In the genomic region with DNA sequence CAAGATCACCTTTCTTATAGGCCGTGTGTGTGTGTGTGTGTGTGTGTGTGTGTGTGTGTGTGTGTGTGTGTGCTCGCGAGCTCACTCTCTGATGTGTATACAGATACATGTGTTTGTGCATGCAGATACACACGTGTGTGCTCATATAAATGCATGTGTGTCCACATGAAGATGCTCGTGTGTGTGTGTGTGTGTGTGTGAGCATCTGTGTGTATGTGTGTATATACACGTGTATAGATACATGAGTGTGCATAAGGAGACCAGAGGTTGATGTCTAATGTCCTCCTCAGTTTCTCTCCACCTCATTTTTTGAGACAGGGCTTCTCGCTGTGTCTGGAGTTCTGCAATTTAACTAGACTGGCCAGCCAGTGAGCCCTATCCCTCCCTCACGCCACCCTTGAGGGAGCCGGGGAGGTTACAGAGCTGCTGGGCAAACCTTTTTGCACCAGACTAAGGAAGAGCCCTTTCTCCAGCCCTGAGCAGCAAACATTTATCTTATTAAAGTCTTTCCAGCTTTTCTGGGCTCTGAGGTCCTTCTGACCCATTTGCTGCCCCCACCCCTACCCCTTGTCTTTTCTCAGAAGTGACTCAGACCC, we compare ENCODE assay signal across 9 mouse cellular contexts. TPM values are rescaled to one million over a fixed set of nuclear protein-coding genes. Genes with fewer than 3 reads are reported as not detected.
DNase-seq lines count a peak whose midpoint lies in the region; ATAC-seq and TF ChIP-seq lines count a peak whose summit lies in the region.
"Had no signal": no experiment of that assay in that cellular context is flagged by ENCODE, and none has a peak within 500 bp of the region (broad histone marks: within the 10 kb centered on the region; RNA-seq: fewer than 3 reads in every experiment).

No protein-coding gene starts in this region.

- ATAC-seq in neural tube, embryonic 11.5 days (ENCODE audit: insufficient read depth, low FRiP score, low TSS enrichment): no peak
- peak; percentile 55; the same call in 1 of the 2 replicates for ATAC-seq in limb, embryonic 11.5 days (ENCODE audit: insufficient number of reproducible peaks, low FRiP score, low TSS enrichment, low read depth)
- ATAC-seq in stomach, embryonic 14.5 days (ENCODE audit: insufficient number of reproducible peaks, insufficient read depth, low FRiP score, low read depth): 0 out of 2 replicates have a peak, but pooled peaks have one; percentile 1
- no peak for ATAC-seq in activated CD4-positive, CD25-positive, alpha-beta regulatory T cell, adult 4 months

- no peak for TF ChIP-seq EP300 in heart, adult 2 months (IDR thresholded peaks at IDR 0.05; ENCODE audit: insufficient read depth, low read depth, low read length)

- no peaks in the 10 kb centered on the region for H3K9me3 ChIP-seq in neural tube, embryonic 11.5 days (ENCODE audit: control insufficient read depth, low read length)
- H3K9me3 ChIP-seq in limb, embryonic 11.5 days (ENCODE audit: control insufficient read depth, low read length): no peaks in the 10 kb centered on the region
- H3K9me3 ChIP-seq in stomach, embryonic 14.5 days (ENCODE audit: control insufficient read depth, low read depth, low read length): no peaks in the 10 kb centered on the region

- H3K27ac ChIP-seq in heart, adult 2 months: peak overlapping the region; percentile 33
- H3K27ac ChIP-seq in neural tube, embryonic 11.5 days (ENCODE audit: low read depth, low read length): peak overlapping the region; percentile 34; the same call in 1 of the 2 replicates
- H3K27ac ChIP-seq in limb, embryonic 11.5 days (replicated peaks; ENCODE audit: low read depth, low read length): peak overlapping the region; percentile 82
- peak overlapping the region; percentile 52; the same call in 1 of the 2 replicates for H3K27ac ChIP-seq in stomach, embryonic 14.5 days (ENCODE audit: low read length)

- H3K4me1 ChIP-seq in heart, adult 2 months (ENCODE audit: control insufficient read depth, insufficient read depth, low read length): peaks cover 7% of the 10 kb centered on the region
- H3K4me1 ChIP-seq in neural tube, embryonic 11.5 days (ENCODE audit: control insufficient read depth, insufficient read depth, low read length): peaks cover 21% of the 10 kb centered on the region
- peaks cover 20% of the 10 kb centered on the region for H3K4me1 ChIP-seq in limb, embryonic 11.5 days (ENCODE audit: control insufficient read depth, insufficient read depth, low read length)
- peaks cover 33% of the 10 kb centered on the region for H3K4me1 ChIP-seq in stomach, embryonic 14.5 days (ENCODE audit: control insufficient read depth, insufficient read depth, low read length)

- TF ChIP-seq POLR2A in heart, adult 2 months (IDR thresholded peaks at IDR 0.05; ENCODE audit: insufficient read depth, low read depth, low read length): no peak

- intact Hi-C loops in heart, adult 2 months (cut with DNase I): no loop called here
- intact Hi-C loops in heart, postnatal 14 days (cut with DNase I): loop anchor here (10.0 kb wide), 1 partner anchor 227 kb away; no protein-coding TSS in a partner anchor

- no peak overlapping the region for H3K9ac ChIP-seq in heart, adult 2 months (ENCODE audit: low read depth, low read length)
- no peak overlapping the region for H3K9ac ChIP-seq in neural tube, embryonic 11.5 days (ENCODE audit: low read length)
- peak overlapping the region; percentile 27; the same call in 1 of the 2 replicates for H3K9ac ChIP-seq in limb, embryonic 11.5 days (ENCODE audit: low read length)
- H3K9ac ChIP-seq in stomach, embryonic 14.5 days (replicated peaks; ENCODE audit: low read depth, low read length): no peak overlapping the region

- TF ChIP-seq CTCF in heart, adult 2 months (IDR thresholded peaks at IDR 0.05): no peak

- H3K4me3 ChIP-seq in heart, adult 2 months: no peak overlapping the region
- no peak overlapping the region for H3K4me3 ChIP-seq in neural tube, embryonic 11.5 days (ENCODE audit: low read depth, low read length)
- H3K4me3 ChIP-seq in limb, embryonic 11.5 days (ENCODE audit: low read depth, low read length): no peak overlapping the region
- no peak overlapping the region for H3K4me3 ChIP-seq in stomach, embryonic 14.5 days (ENCODE audit: low read depth, low read length)

- WGBS in heart, adult 2 months: 71% methylated on average over 9 of the region's 9 CpGs
- WGBS in neural tube, embryonic 11.5 days: 70% methylated on average over 9 of the region's 9 CpGs
- 67% methylated on average over 9 of the region's 9 CpGs for WGBS in limb, embryonic 11.5 days
- 59% methylated on average over 9 of the region's 9 CpGs for WGBS in stomach, embryonic 14.5 days

- DNase-seq in heart, adult 2 months: no peak
- DNase-seq in heart, postnatal 14 days: no peak
- DNase-seq in neural tube, embryonic 11.5 days (ENCODE audit: low spot score): no peak
- no peak for DNase-seq in neural tube, embryonic 10.5 days (ENCODE audit: extremely low spot score, low spot score)
- DNase-seq in limb, embryonic 11.5 days (ENCODE audit: low spot score): peak; percentile 35
- no peak for DNase-seq in B cell, adult 2 months

- H3K27me3 ChIP-seq in heart, adult 2 months (ENCODE audit: control insufficient read depth, insufficient read depth, low read length): no peaks in the 10 kb centered on the region
- H3K27me3 ChIP-seq in neural tube, embryonic 11.5 days (ENCODE audit: control insufficient read depth, insufficient read depth, low read length): no peaks in the 10 kb centered on the region
- no peaks in the 10 kb centered on the region for H3K27me3 ChIP-seq in limb, embryonic 11.5 days (ENCODE audit: control insufficient read depth, insufficient read depth, low read length)
- no peaks in the 10 kb centered on the region for H3K27me3 ChIP-seq in stomach, embryonic 14.5 days (ENCODE audit: control insufficient read depth, insufficient read depth, low read length)

- no peaks in the 10 kb centered on the region for H3K79me2 ChIP-seq in heart, adult 2 months (replicated peaks; ENCODE audit: control insufficient read depth, insufficient read depth, low read length)

- H3K36me3 ChIP-seq in heart, adult 2 months (ENCODE audit: control insufficient read depth, insufficient read depth, low read length): no peaks in the 10 kb centered on the region
- no peaks in the 10 kb centered on the region for H3K36me3 ChIP-seq in neural tube, embryonic 11.5 days (ENCODE audit: control insufficient read depth, insufficient read depth, low read length)
- peaks cover 2% of the 10 kb centered on the region; the same call in 1 of the 2 replicates for H3K36me3 ChIP-seq in limb, embryonic 11.5 days (ENCODE audit: control insufficient read depth, insufficient read depth, low read length)
- no peaks in the 10 kb centered on the region; the same call in 1 of the 2 replicates for H3K36me3 ChIP-seq in stomach, embryonic 14.5 days (ENCODE audit: control insufficient read depth, insufficient read depth, low read length)

- peak overlapping the region; percentile 19; the same call in 1 of the 2 replicates for H3K4me2 ChIP-seq in neural tube, embryonic 11.5 days (ENCODE audit: low read depth)
- H3K4me2 ChIP-seq in limb, embryonic 11.5 days (ENCODE audit: low read depth, severe bottlenecking): peak overlapping the region; percentile 33
- 0 out of 2 replicates have a peak overlapping the region, but pooled peaks have one; percentile 8 for H3K4me2 ChIP-seq in stomach, embryonic 14.5 days (replicated peaks; ENCODE audit: low read depth, low read length)

RNA-seq across cellular contexts. Expression of a gene that starts 11.6 kb away (rescaled TPM):
- total RNA-seq in heart, adult 2 months (2021): not detected
- polyA plus RNA-seq in heart, adult 2 months (2012; rRNA removed): 0.15 and 0.16 TPM in 2 replicates
- total RNA-seq in heart, postnatal 14 days (2021): not detected
- polyA plus RNA-seq in neural tube, embryonic 11.5 days (2014; fragmentation: Nextera tagmentation; extraction: Ambion mirVana): not detected in 2 replicates
- polyA plus RNA-seq in limb, embryonic 11.5 days (2014; fragmentation: Nextera tagmentation; extraction: Ambion mirVana): not detected in 2 replicates
- polyA plus RNA-seq in stomach, embryonic 14.5 days (2014; fragmentation: Nextera tagmentation; extraction: Ambion mirVana): not detected in 2 replicates
- polyA plus RNA-seq in activated CD4-positive, CD25-positive, alpha-beta regulatory T cell, adult 4 months (2017; shearing (Covaris generic)): under 1 TPM in 1 of 2 experiments, not detected in 1; 0.24 TPM
- polyA plus RNA-seq: inflammation-experienced regulatory T-cells, adult 6 months had no signal

RNA-seq across cellular contexts. Expression of a gene that starts 14.4 kb away (rescaled TPM):
- 1 to 10 TPM; 2.1 to 5.3 TPM for total RNA-seq in heart, adult 2 months (2021)
- 5.2 and 6.9 TPM in 2 replicates for polyA plus RNA-seq in heart, adult 2 months (2012; rRNA removed)
- 1 to 10 TPM; 5.5 to 8.9 TPM for total RNA-seq in heart, postnatal 14 days (2021)
- 109 and 117 TPM in 2 replicates for polyA plus RNA-seq in neural tube, embryonic 11.5 days (2014; fragmentation: Nextera tagmentation; extraction: Ambion mirVana)
- polyA plus RNA-seq in limb, embryonic 11.5 days (2014; fragmentation: Nextera tagmentation; extraction: Ambion mirVana): 70.4 and 75.2 TPM in 2 replicates
- 117 and 121 TPM in 2 replicates for polyA plus RNA-seq in stomach, embryonic 14.5 days (2014; fragmentation: Nextera tagmentation; extraction: Ambion mirVana)
- 100 to 1,000 TPM; 215 to 250 TPM for polyA plus RNA-seq in activated CD4-positive, CD25-positive, alpha-beta regulatory T cell, adult 4 months (2017; shearing (Covaris generic))

RNA-seq across cellular contexts. Expression of a gene that starts 32.6 kb away (rescaled TPM):
- total RNA-seq in heart, adult 2 months (2021): 10 to 100 TPM; 75.8 to 78.6 TPM
- polyA plus RNA-seq in heart, adult 2 months (2012; rRNA removed): 64.6 and 68.4 TPM in 2 replicates
- 10 to 100 TPM; 83.0 to 91.0 TPM for total RNA-seq in heart, postnatal 14 days (2021)
- 257 and 258 TPM in 2 replicates for polyA plus RNA-seq in neural tube, embryonic 11.5 days (2014; fragmentation: Nextera tagmentation; extraction: Ambion mirVana)
- 251 and 264 TPM in 2 replicates for polyA plus RNA-seq in limb, embryonic 11.5 days (2014; fragmentation: Nextera tagmentation; extraction: Ambion mirVana)
- 234 and 237 TPM in 2 replicates for polyA plus RNA-seq in stomach, embryonic 14.5 days (2014; fragmentation: Nextera tagmentation; extraction: Ambion mirVana)
- 100 to 1,000 TPM; 109 to 116 TPM for polyA plus RNA-seq in activated CD4-positive, CD25-positive, alpha-beta regulatory T cell, adult 4 months (2017; shearing (Covaris generic))

Comparison
In these comparisons a context has a peak if more than half of its experiments do, and no peak if none do; other contexts are left out.
1. ATAC-seq: peak in limb, embryonic 11.5 days (single experiment) and stomach, embryonic 14.5 days (single experiment); none in neural tube, embryonic 11.5 days (single experiment) and activated CD4-positive, CD25-positive, alpha-beta regulatory T cell, adult 4 months (single experiment).
2. Peak in every context shown above with its lines, with median percentiles within 50 percentile points of each other: H3K27ac ChIP-seq and H3K4me2 ChIP-seq.